Mouse (Mus musculus) kidney, postnatal 36 days (tissue): ENCODE data around the gene Slc8a2.

Experiments used
- DNase-seq, 2 experiments: peaks; one replicate each; pipeline ENCODE4 v3.0.0; 2021 to 2022; ENCODE audit warnings: mixed read lengths in 2 of 2

Slc8a2 gene

DNA sequence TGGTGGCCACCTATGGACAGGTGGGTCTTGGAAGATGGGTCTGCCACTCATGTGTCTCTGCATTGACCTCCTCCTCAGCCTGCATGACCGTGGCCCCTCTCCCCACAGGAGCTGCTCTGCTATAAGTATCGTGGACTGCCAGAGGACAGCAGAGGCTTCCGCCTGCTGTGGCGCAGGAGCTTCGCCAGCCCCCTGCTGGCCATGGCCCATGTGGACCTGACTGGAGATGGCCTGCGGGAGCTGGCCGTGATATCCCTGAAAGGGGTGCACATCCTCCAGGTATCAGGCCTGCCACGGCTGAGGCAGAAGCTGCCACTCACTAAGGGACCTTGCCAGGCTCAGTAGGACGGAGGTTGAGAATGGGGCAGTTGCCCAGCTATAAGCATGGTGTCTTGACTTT, 3.8 kb upstream of the Slc8a2 start:
- DNase-seq = no peak

DNA sequence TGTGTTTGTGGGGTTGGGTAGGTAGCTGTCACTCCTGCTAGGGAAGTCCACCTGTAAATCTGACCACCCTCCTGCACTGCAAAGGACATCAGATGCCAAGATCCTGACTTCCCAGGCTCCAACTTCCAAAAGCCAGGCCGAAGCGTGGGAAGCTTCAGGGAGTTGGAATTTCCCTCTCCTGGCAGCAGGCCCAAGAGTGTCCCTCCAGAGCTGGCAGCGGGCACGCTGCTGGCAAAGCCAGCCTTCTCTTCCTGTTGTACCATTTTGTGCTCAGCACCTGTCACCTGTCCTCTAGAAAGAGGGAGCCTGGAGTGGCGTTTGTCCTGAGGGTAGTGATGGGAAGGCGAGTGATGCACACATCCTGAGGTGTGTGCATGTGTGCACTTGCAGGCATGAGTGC, 1.3 kb upstream of the Slc8a2 start:
- no peak for DNase-seq

DNA sequence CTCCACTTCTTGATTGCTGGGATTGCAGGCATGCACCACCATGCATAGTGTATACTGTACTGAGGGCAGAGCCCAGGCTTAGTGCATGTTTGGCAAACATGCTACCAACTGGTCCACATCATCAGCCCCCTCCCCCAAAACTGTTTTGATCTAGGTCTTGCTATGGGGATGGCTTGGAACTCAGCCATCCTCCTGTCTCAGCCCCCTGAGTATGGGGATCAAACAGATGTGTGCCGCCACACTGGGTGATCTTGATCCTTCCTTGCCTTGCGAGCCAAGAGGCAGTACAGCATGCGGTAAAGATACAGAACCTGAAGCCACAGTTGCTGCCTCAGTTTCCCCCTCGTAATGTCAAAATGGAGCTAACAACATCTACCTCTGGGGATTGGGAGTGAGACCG, 727 bp upstream of the Slc8a2 start:
- DNase-seq = no peak

GRCm38 (mm10) chr7:16129846-16130691, 443 bp downstream of the Slc8a2 start:
- DNase-seq = peak in 1 of 2 experiments; percentile 32

GRCm38 (mm10) chr7:16130956-16131634, 1.5 kb downstream of the Slc8a2 start:
- DNase-seq = no peak

DNA sequence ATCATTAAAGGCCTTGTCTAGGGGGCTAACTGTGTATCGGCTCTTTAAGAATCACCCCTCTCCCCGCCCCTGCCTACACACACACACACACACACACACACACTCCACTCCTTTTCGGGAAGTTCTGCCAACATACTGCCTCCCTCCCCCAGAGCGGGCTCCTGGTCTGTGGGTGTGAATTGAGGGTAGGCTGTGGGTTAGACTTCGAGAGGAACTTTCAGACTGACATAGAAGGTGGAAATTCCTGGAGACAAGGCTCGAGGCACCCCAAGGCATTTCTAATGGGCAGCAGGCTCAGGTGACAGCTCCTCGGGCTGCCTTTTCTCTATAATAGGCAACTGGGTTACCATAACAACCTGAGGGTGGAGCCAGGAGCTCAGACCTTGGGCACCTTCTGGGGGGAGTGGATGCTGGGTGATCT, 2.5 kb downstream of the Slc8a2 start:
- no peak for DNase-seq

- DNase-seq = no peak
These were observed 3.3 kb downstream of the Slc8a2 start for GRCm38 (mm10) chr7:16132926-16133325.

GRCm38 (mm10) chr7:16133691-16134090, 4.1 kb downstream of the Slc8a2 start:
- DNase-seq = no peak

DNA sequence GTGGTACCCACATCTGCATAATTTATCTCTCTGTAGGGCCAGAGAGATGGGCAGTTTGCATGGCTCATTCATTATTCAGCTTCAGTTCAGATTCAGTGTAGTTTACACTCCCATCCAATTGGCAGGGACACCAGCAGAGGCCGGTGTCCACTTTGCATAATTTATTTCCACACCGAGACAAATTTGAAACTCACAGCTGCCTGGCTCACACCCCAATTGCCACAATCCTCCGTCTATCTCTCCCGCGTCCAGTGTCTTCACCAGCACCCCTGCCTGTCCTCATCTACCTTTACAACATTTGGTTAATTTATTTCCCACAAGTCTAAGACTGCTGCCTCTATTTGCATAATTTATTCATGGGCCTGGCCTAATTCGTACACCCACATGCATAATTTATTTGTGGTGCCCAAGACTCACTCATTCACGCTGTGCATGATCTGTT, 5.3 kb downstream of the Slc8a2 start:
- no peak for DNase-seq

DNA sequence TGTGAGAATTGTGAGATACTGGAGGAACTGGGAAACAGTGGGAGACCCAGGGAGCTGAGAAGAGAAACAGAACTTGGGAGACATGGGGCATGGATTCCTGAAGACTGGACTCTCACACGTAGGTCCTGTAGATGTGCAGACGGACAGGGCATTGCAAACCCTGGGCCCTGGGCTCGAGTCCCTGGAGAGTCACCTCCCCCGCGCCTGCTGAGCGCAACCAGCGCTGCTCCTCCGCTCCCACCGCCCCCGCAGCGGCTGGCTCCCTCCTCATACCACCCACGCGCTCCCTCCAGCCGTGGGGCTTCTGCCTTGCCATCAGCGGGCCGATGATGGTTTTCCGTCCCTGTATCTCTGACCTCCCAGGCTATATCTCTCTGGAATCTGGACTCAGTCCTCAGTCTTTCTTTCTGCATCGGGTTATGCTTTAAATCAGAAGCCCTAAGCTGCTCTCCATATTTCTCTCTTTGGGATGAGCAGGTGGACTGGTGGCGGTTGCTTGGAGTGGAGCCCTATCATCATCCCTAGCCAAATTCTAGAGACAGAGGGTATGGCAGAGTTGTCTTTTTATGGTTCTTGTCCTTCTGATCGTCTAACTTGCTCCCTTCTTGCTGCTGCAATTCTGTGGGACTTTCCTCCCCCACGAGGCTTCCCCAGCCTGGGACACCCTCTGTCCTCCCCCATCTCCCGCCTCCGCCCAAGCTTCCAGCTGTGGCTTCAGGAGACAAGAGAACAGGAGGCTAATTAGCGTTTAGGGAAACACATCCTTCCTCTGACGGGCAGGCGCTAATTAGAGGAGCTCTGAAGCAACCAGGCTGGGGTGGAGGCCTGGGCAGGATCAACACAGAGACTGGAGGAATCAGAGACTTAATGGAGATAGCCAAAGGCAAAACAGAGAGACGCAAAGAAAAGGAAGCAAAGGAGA, 17.1 kb downstream of the Slc8a2 start:
- no peak for DNase-seq

GRCm38 (mm10) chr7:16147643-16148042, 18.0 kb downstream of the Slc8a2 start:
- DNase-seq = peak; percentile 39 to 87

DNA sequence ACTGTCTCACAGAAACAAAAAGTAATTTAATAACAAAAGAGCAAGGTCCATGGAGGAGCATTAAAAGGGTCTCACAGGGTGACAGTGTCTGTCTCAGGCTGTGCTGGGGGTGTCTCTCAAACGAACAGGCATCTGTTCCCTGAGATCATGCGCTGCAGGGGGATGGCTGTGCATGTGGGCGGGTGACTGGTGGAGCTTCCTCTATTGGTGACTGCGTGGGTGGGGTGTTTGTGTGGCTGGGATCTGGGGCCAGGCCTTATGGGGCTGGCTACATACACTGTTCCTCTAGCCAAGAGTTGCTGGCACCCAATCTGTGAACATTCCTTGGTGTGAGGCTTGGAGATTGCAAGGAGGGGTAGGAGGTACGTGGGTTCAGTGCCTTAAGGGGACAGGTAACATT, 19.6 kb downstream of the Slc8a2 start:
- DNase-seq = no peak

- no peak for DNase-seq
These were observed 20.8 kb downstream of the Slc8a2 start for GRCm38 (mm10) chr7:16150191-16151145.

DNA sequence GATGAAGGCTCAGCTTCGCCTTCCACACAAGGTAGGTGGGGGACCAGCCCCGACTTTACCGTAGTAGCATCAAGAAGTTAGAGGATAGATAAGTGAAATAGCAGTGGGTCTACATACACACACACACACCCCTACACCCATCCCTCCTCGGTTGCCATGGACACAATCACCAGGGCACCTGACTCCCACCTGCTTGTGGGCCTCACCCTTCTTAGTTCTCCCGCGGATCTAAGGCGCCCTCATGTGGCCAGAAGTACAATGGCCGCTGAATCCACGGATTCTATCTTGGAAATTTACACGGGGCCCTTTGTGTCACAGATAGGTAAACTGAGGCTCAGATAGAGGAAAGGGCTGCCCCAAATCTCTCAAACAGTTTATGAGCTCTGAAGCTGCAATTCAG, 23.9 kb downstream of the Slc8a2 start:
- peak; percentile 19 to 69 for DNase-seq

GRCm38 (mm10) chr7:16155132-16155872, 25.7 kb downstream of the Slc8a2 start:
- peak in 1 of 2 experiments; percentile 18 for DNase-seq

DNA sequence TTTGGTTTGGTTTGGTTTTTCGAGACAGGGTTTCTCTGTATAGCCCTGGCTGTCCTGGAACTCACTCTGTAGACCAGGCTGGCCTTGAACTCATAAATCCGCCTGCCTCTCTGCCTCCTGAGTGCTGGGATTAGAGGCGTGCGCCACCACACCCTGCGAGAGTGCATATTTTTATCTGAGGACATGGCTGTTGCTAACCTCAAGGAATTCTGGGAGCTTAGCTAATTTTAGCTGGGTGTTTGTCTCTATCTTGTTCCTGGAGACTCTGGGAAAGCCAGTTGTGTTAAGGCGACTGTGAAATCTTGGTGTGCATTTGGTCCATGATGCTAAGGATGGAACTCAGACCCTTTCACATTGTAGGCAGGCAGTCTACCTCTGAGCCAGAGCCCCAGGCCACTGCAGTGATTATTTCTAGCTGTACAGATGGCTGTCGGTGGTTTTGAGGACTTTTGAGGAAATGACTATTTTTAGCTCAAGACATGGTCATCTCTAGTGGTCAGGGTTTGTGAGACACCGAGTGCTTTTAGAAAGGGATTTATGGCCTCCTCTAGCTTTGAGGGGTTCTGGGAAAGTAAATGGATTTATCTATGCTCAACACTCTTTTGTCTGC, 26.6 kb downstream of the Slc8a2 start:
- no peak for DNase-seq

DNA sequence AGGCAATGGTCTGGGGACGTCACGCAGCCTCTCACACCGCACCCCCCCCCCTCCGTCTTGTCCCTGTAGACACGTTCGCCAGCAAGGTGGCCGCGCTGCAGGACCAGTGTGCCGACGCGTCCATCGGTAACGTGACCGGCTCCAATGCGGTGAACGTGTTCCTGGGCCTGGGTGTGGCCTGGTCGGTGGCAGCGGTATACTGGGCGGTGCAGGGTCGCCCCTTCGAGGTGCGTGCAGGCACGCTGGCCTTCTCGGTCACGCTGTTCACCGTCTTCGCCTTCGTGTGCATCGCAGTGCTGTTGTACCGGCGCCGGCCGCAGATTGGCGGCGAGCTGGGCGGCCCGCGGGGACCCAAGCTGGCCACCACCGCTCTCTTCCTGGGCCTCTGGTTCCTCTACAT, 29.1 kb downstream of the Slc8a2 start:
- no peak for DNase-seq

GRCm38 (mm10) chr7:16160702-16161101, 31.1 kb downstream of the Slc8a2 start:
- no peak for DNase-seq

DNA sequence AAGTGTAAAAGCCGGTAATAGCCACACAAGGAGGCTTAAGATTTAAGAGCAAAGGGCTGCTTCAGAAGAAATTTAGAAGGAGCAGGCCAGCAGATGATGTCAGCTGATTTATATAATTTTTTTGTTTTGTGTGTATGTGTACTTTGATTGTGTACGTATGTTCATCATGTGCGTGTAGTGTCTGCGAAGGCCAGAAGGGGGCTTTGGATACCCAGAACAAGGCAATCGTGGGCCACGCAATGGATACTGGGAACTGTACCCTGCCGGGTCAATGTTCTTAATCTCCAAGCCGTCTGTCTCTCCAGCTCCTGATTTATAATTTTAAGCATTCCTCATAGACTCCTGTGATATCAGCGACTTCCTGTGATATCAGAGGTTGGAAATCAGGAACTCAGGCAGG, 31.7 kb downstream of the Slc8a2 start:
- no peak for DNase-seq

DNA sequence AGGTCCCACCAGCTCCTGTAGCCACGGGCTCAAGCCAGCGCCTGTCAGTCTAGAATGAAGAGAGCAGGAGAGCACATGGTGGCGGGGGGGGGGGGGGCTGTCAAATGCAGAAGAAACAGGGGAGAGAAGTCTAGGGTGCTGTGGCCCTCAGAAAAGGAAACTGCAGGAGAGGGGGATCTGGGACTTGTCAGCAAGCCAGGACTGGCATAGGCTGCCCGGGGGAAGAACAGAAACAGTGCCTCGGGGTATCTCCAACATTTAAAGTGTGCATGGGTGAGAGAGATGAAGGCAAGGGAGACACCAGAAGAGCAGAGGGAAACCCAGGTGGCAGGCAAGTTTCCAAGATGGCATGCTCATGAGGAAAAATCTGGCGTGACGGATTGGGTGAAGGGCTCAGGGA, 32.4 kb downstream of the Slc8a2 start:
- no peak for DNase-seq

GRCm38 (mm10) chr7:16172141-16172581, 42.5 kb downstream of the Slc8a2 start:
- no peak for DNase-seq
